Mouse (Mus musculus) liver, adult 2 months (tissue): ENCODE measurements at regions not wholly inside any gene's neighbourhood (a gene's known extent, or its start where the extent isn't known, plus 50 kb on each side); places are given as distances from the start of the nearest gene placed in this dataset.

Experiments
- CTCF ChIP-seq: fragments of 200-500 bp; IDR thresholded peaks from 2 replicates; pipeline ENCODE4 v1.5.1; 2011; ENCODE audit warnings: low read depth, low read length, control low read depth
- POLR2A ChIP-seq: fragments of 200-500 bp; IDR thresholded peaks from 2 replicates; pipeline ENCODE4 v1.6.1; 2011; ENCODE audit warnings: low read length, control low read depth; ENCODE audit not compliant: insufficient read depth; ENCODE audit errors: extremely low read depth

GRCm38 (mm10) chr1:136738030-136738429 lies 113.3 kb downstream of the Zfp281 start:
- TF ChIP-seq CTCF (no peak), POLR2A (no peak)
